Mouse (Mus musculus) embryonic facial prominence, embryonic 12.5 days (tissue): ENCODE results near the gene Vsx1. TPM values are rescaled to one million over a fixed set of nuclear protein-coding genes. Genes with fewer than 3 reads are reported as not detected.

Experiments
- ATAC-seq: fragments of 200-750 bp; cut with Nextera tagmentation; 2 replicates; pipeline ENCODE4 v1.8.0; 2017; ENCODE audit not compliant: insufficient number of reproducible peaks, insufficient read depth, low FRiP score, low TSS enrichment
- H3K27ac ChIP-seq: fragments of 300-500 bp; sonication (generic); 2 replicates; pipeline ENCODE4 v1.5.1; 2016; ENCODE audit warnings: mild to moderate bottlenecking
- H3K27me3 ChIP-seq: fragments of 300-500 bp; sonication (generic); 2 replicates; pipeline ENCODE4 v1.6.1; 2016; ENCODE audit warnings: mild to moderate bottlenecking, moderate library complexity
- H3K36me3 ChIP-seq: fragments of 300-500 bp; sonication (generic); 2 replicates; pipeline ENCODE4 v1.6.1; 2016; ENCODE audit warnings: mild to moderate bottlenecking
- H3K4me1 ChIP-seq: fragments of 300-500 bp; sonication (generic); 2 replicates; pipeline ENCODE4 v1.6.1; 2016
- H3K4me2 ChIP-seq: fragments of 300-500 bp; sonication (generic); replicated peaks from 2 replicates; pipeline ENCODE4 v1.6.1; 2016; ENCODE audit warnings: mild to moderate bottlenecking, moderate library complexity
- H3K4me3 ChIP-seq: fragments of 300-500 bp; sonication (generic); 2 replicates; pipeline ENCODE4 v1.5.1; 2016; ENCODE audit warnings: mild to moderate bottlenecking
- H3K9ac ChIP-seq: fragments of 300-500 bp; sonication (generic); 2 replicates; pipeline ENCODE4 v1.6.1; 2016; ENCODE audit warnings: mild to moderate bottlenecking, moderate library complexity
- H3K9me3 ChIP-seq: fragments of 300-500 bp; sonication (generic); 2 replicates; pipeline ENCODE4 v1.6.1; 2016; ENCODE audit warnings: mild to moderate bottlenecking, moderate library complexity
- WGBS: fragments of 180-500 bp; shearing (Covaris S2); methylation state at CpG from one replicate; pipeline ENCODE4 v1.1.7; 2016; 5-methylcytosine and 5-hydroxymethylcytosine counted together
- polyA plus RNA-seq: library from polyadenylated mRNA; unstranded; fragments of >200 nt; fragmentation: Nextera tagmentation; extraction: Ambion mirVana; gene quantifications from 2 replicates; pipeline ENCODE4 v1.2.1, GENCODE M21; 2016

Gene Vsx1
- polyA plus RNA-seq, 1 experiment from 2014 or later: not detected

- Histone ChIP-seq H3K27me3 (peaks cover 17% of the 10 kb centered on the region; the same call in 1 of the 2 replicates), H3K36me3 (no peaks in the 10 kb centered on the region), H3K4me1 (peaks cover 8% of the 10 kb centered on the region; the same call in 1 of the 2 replicates), H3K4me3 (no peak overlapping the region), H3K4me2 (no peak overlapping the region), H3K9me3 (no peaks in the 10 kb centered on the region), H3K9ac (no peak overlapping the region), H3K27ac (no peak overlapping the region)
- ATAC-seq: no peak
- 60% methylated on average over 10 of the region's 10 CpGs for WGBS
These were observed 23.4 kb downstream of the Vsx1 start for GRCm38 (mm10) chr2:150665534-150666451.

GRCm38 (mm10) chr2:150665006-150665405, 24.2 kb downstream of the Vsx1 start:
- no peak overlapping the region for H3K9ac ChIP-seq
- H3K9me3 ChIP-seq: no peaks in the 10 kb centered on the region
- no peak overlapping the region for H3K4me3 ChIP-seq
- H3K36me3 ChIP-seq: no peaks in the 10 kb centered on the region
- no peak for ATAC-seq
- 76% methylated on average over 2 of the region's 2 CpGs for WGBS
- no peak overlapping the region for H3K27ac ChIP-seq
- H3K27me3 ChIP-seq: peaks cover 17% of the 10 kb centered on the region; the same call in 1 of the 2 replicates
- H3K4me1 ChIP-seq: peaks cover 8% of the 10 kb centered on the region; the same call in 1 of the 2 replicates
- no peak overlapping the region for H3K4me2 ChIP-seq

- Histone ChIP-seq H3K9ac (no peak overlapping the region), H3K9me3 (no peaks in the 10 kb centered on the region), H3K4me1 (peaks cover 8% of the 10 kb centered on the region; the same call in 1 of the 2 replicates), H3K36me3 (no peaks in the 10 kb centered on the region), H3K27me3 (peaks cover 17% of the 10 kb centered on the region; the same call in 1 of the 2 replicates), H3K27ac (no peak overlapping the region), H3K4me2 (no peak overlapping the region), H3K4me3 (no peak overlapping the region)
- 88% methylated on average over 5 of the region's 5 CpGs for WGBS
- ATAC-seq: no peak
These were observed 24.8 kb downstream of the Vsx1 start for GRCm38 (mm10) chr2:150664152-150664920.

GRCm38 (mm10) chr2:150663255-150663654, 25.9 kb downstream of the Vsx1 start:
- 68% methylated on average over 9 of the region's 9 CpGs for WGBS
- no peaks in the 10 kb centered on the region for H3K36me3 ChIP-seq
- peaks cover 17% of the 10 kb centered on the region; the same call in 1 of the 2 replicates for H3K27me3 ChIP-seq
- H3K4me2 ChIP-seq: no peak overlapping the region
- no peak for ATAC-seq
- H3K4me3 ChIP-seq: no peak overlapping the region
- H3K9ac ChIP-seq: no peak overlapping the region
- peaks cover 5% of the 10 kb centered on the region; the same call in 1 of the 2 replicates for H3K4me1 ChIP-seq
- H3K9me3 ChIP-seq: no peaks in the 10 kb centered on the region
- H3K27ac ChIP-seq: no peak overlapping the region

- no peaks in the 10 kb centered on the region for H3K36me3 ChIP-seq
- peaks cover 7% of the 10 kb centered on the region; the same call in 1 of the 2 replicates for H3K27me3 ChIP-seq
- no peak for ATAC-seq
- WGBS: 78% methylated on average over 2 of the region's 2 CpGs
- peaks cover 1% of the 10 kb centered on the region; the same call in 1 of the 2 replicates for H3K4me1 ChIP-seq
- no peak overlapping the region for H3K4me3 ChIP-seq
- no peak overlapping the region for H3K9ac ChIP-seq
- no peak overlapping the region for H3K27ac ChIP-seq
- H3K4me2 ChIP-seq: no peak overlapping the region
- H3K9me3 ChIP-seq: no peaks in the 10 kb centered on the region
These were observed 27.2 kb downstream of the Vsx1 start for GRCm38 (mm10) chr2:150662007-150662406.

GRCm38 (mm10) chr2:150660668-150661451, 28.3 kb downstream of the Vsx1 start:
- H3K4me2 ChIP-seq: no peak overlapping the region
- H3K27ac ChIP-seq: no peak overlapping the region
- H3K36me3 ChIP-seq: no peaks in the 10 kb centered on the region
- no peak overlapping the region for H3K4me3 ChIP-seq
- no peaks in the 10 kb centered on the region for H3K9me3 ChIP-seq
- 84% methylated on average over 5 of the region's 5 CpGs for WGBS
- H3K27me3 ChIP-seq: 0 out of 2 replicates have a peak, but pooled peaks cover 3% of the 10 kb centered on the region
- ATAC-seq: no peak
- no peaks in the 10 kb centered on the region for H3K4me1 ChIP-seq
- H3K9ac ChIP-seq: no peak overlapping the region

GRCm38 (mm10) chr2:150660049-150660448, 29.1 kb downstream of the Vsx1 start:
- Histone ChIP-seq H3K9me3 (no peaks in the 10 kb centered on the region), H3K4me3 (no peak overlapping the region), H3K36me3 (no peaks in the 10 kb centered on the region), H3K27ac (no peak overlapping the region), H3K4me2 (no peak overlapping the region), H3K9ac (no peak overlapping the region), H3K4me1 (no peaks in the 10 kb centered on the region), H3K27me3 (no peaks in the 10 kb centered on the region)
- no peak for ATAC-seq
- 60% methylated on average over 4 of the region's 4 CpGs for WGBS

- no peaks in the 10 kb centered on the region for H3K27me3 ChIP-seq
- no peaks in the 10 kb centered on the region for H3K4me1 ChIP-seq
- no peak overlapping the region for H3K27ac ChIP-seq
- H3K4me3 ChIP-seq: no peak overlapping the region
- H3K4me2 ChIP-seq: no peak overlapping the region
- no peaks in the 10 kb centered on the region for H3K36me3 ChIP-seq
- WGBS: 63% methylated on average over 8 of the region's 8 CpGs
- no peak for ATAC-seq
- no peaks in the 10 kb centered on the region for H3K9me3 ChIP-seq
- no peak overlapping the region for H3K9ac ChIP-seq
These were observed 32.0 kb downstream of the Vsx1 start for GRCm38 (mm10) chr2:150656975-150657768.

- WGBS: 87% methylated on average over 3 of the region's 3 CpGs
- H3K27ac ChIP-seq: no peak overlapping the region
- H3K9ac ChIP-seq: no peak overlapping the region
- ATAC-seq: no peak
- H3K4me1 ChIP-seq: peaks cover 3% of the 10 kb centered on the region; the same call in 1 of the 2 replicates
- H3K4me2 ChIP-seq: no peak overlapping the region
- H3K4me3 ChIP-seq: no peak overlapping the region
- H3K36me3 ChIP-seq: no peaks in the 10 kb centered on the region
- H3K9me3 ChIP-seq: no peaks in the 10 kb centered on the region
- H3K27me3 ChIP-seq: no peaks in the 10 kb centered on the region
These were observed 33.0 kb downstream of the Vsx1 start for GRCm38 (mm10) chr2:150656112-150656511.

- peaks cover 8% of the 10 kb centered on the region; the same call in 1 of the 2 replicates for H3K4me1 ChIP-seq
- no peaks in the 10 kb centered on the region for H3K36me3 ChIP-seq
- ATAC-seq: no peak
- no peaks in the 10 kb centered on the region for H3K9me3 ChIP-seq
- no peak overlapping the region for H3K4me3 ChIP-seq
- H3K27me3 ChIP-seq: no peaks in the 10 kb centered on the region
- 76% methylated on average over 6 of the region's 6 CpGs for WGBS
- H3K27ac ChIP-seq: no peak overlapping the region
- no peak overlapping the region for H3K4me2 ChIP-seq
- no peak overlapping the region for H3K9ac ChIP-seq
These were observed 33.9 kb downstream of the Vsx1 start for GRCm38 (mm10) chr2:150655290-150655689.
